Mouse (Mus musculus) gastrocnemius, adult 2 months (tissue): ENCODE data around the gene Brip1. TPM values are rescaled to one million over a fixed set of nuclear protein-coding genes. Genes with fewer than 3 reads are reported as not detected.

ENCODE experiments used
- DNase-seq: peaks from one replicate; pipeline ENCODE4 v3.0.0; 2022
- H3K27ac ChIP-seq: fragments of 200-600 bp; 2 replicates; pipeline ENCODE4 v1.8.1; 2022; ENCODE audit warnings: mild to moderate bottlenecking
- H3K4me3 ChIP-seq: fragments of 200-600 bp; 2 replicates; pipeline ENCODE4 v1.8.1; 2022; ENCODE audit warnings: mild to moderate bottlenecking, moderate library complexity
- CTCF ChIP-seq: fragments of 200-600 bp; IDR thresholded peaks from 2 replicates; pipeline ENCODE4 v1.8.1; 2022; ENCODE audit warnings: antibody characterized with exemption, mild to moderate bottlenecking, moderate library complexity
- intact Hi-C: fragments of 180-260 bp; cut with DNase I; formaldehyde crosslinking; loops from one replicate; pipeline ENCODE4 v1.15.1; 2025
- total RNA-seq, 2 experiments: library from RNA; stranded (reverse); gene quantifications; 2 replicates each; pipeline ENCODE4 v1.2.3; 2021

Brip1 gene
- total RNA-seq, 2 experiments from 2014 or later = 0.03 TPM; not detected in 1

- TF ChIP-seq CTCF = no peak
- intact Hi-C loops = no loop called here
- Histone ChIP-seq H3K27ac (no peak overlapping the region), H3K4me3 (no peak overlapping the region)
- DNase-seq = no peak
Measured at GRCm38 (mm10) chr11:86084522-86084921, 116.5 kb downstream of the Brip1 start.

DNA sequence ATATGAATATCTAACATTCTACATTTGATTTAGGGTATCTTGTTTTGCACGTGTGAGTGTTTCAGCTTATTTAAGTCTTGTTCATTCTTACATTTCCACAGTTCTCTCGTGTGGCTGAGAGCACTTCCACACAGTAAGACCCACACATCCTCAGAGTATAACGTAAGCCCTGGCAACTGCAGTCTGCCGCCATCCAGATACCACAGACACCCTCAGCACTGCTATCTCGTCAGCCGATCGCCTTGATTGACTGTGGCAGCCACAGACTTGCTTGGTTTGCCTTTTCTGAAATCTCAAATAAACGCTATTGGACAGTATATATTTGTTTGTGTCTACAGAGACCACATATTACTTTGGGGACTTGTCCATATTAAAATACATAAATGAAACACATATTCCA lies 123.0 kb downstream of the Brip1 start:
- TF ChIP-seq CTCF = no peak
- Histone ChIP-seq H3K4me3 (no peak overlapping the region), H3K27ac (no peak overlapping the region)
- no peak for DNase-seq
- intact Hi-C loops = no loop called here

- H3K27ac ChIP-seq = no peak overlapping the region
- H3K4me3 ChIP-seq = no peak overlapping the region
- DNase-seq = no peak
- TF ChIP-seq CTCF = no peak
- intact Hi-C loops = no loop called here
Measured at GRCm38 (mm10) chr11:86076966-86077365, 124.0 kb downstream of the Brip1 start.

DNA sequence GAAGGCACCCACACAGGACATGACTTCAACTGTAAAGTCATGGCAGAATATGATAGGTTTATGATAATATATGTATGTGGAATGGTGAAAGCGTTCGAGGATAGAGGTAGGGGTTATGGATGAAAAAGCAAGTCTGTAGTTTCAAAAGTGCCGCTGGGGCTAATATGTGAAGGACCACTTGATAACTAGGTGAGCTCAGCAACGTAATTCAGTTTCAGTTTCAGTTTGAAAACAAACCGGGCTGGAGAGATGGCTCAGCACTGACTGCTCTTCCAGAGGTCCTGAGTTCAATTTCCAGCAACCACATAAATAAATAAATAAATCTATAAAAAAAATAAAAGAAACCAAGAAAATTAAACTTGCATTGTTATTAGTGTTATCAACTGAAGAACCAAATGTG lies 124.6 kb downstream of the Brip1 start:
- TF ChIP-seq CTCF = no peak
- Histone ChIP-seq H3K4me3 (no peak overlapping the region), H3K27ac (no peak overlapping the region)
- DNase-seq = no peak
- intact Hi-C loops = no loop called here

GRCm38 (mm10) chr11:86075371-86075770 lies 125.6 kb downstream of the Brip1 start:
- intact Hi-C loops = no loop called here
- DNase-seq = no peak
- no peak overlapping the region for H3K27ac ChIP-seq
- H3K4me3 ChIP-seq = no peak overlapping the region
- peak; percentile 31 for TF ChIP-seq CTCF

GRCm38 (mm10) chr11:86068651-86069050 lies 132.3 kb downstream of the Brip1 start:
- intact Hi-C loops = loop anchor here (10.0 kb wide), 1 partner anchor 224 kb away; no protein-coding TSS in a partner anchor
- no peak for DNase-seq
- Histone ChIP-seq H3K27ac (no peak overlapping the region), H3K4me3 (no peak overlapping the region)
- no peak for TF ChIP-seq CTCF

DNA sequence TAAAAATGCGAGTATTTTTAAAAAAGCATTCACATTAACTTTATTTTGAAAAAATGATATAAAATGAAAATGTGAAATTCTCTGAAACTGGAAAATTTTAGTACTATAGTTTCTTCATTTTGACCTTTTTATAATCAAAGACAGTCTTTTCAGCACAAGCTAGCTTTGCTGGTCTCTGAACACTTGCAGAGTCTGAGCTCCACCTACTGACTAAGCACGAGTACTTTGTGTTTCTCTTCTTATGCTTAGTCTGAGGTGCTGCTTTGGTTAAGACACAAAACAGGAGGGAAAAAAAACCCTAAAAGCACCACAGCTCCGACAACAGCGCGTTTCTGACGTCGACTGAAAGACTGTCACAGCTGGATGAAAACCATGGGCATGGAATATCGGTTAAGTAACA lies 133.8 kb downstream of the Brip1 start:
- peak; percentile 45 for TF ChIP-seq CTCF
- no peak for DNase-seq
- H3K4me3 ChIP-seq = no peak overlapping the region
- intact Hi-C loops = loop anchor here (10.0 kb wide), 1 partner anchor 222 kb away; no protein-coding TSS in a partner anchor
- H3K27ac ChIP-seq = no peak overlapping the region

DNA sequence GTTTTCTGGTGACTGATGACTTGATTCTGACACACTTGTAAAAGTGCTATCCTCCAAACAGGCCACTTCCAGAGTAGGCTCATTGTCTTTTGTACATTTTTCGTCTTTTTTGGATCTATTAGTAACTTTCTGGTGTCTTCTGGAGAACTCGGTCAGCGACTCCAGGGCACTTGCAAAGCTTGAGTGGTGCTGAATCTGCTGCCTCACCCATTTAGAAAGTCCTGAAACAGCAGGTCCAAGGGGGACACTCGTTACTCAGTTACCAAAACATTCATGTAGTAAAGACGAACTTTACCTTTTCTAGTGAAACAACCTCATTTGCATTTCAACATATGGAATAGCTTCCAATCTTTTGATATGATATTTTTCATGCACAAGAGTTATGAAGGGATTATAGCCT lies 136.1 kb downstream of the Brip1 start:
- TF ChIP-seq CTCF = no peak
- Histone ChIP-seq H3K4me3 (no peak overlapping the region), H3K27ac (no peak overlapping the region)
- intact Hi-C loops = loop anchor here (10.0 kb wide), 1 partner anchor 220 kb away; no protein-coding TSS in a partner anchor
- no peak for DNase-seq

- intact Hi-C loops = loop anchor here (10.0 kb wide), 1 partner anchor 216 kb away; no protein-coding TSS in a partner anchor
- H3K4me3 ChIP-seq = no peak overlapping the region
- DNase-seq = no peak
- no peak overlapping the region for H3K27ac ChIP-seq
- no peak for TF ChIP-seq CTCF
Measured at GRCm38 (mm10) chr11:86061243-86061642, 139.8 kb downstream of the Brip1 start.

DNA sequence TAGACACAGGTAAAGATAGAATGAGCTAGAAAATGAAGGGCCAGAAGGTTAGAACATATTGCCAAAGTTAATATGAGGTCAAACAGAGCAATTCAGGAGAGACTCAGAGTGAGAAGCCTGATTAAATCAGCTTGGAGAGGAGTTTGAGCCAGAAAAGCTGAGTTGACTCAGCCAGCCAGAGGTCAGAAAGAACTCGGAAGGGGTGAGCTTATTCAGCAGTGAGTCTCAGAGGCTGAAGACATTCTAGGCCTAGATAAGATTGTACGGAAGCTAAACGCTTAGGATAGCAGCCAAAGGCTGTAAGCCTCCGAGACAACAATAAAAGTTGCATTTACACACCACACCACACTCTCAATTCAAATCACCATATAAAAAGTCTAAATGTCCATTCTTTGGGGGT lies 141.9 kb downstream of the Brip1 start:
- intact Hi-C loops = no loop called here
- DNase-seq = no peak
- TF ChIP-seq CTCF = no peak
- H3K4me3 ChIP-seq = no peak overlapping the region
- H3K27ac ChIP-seq = no peak overlapping the region

DNA sequence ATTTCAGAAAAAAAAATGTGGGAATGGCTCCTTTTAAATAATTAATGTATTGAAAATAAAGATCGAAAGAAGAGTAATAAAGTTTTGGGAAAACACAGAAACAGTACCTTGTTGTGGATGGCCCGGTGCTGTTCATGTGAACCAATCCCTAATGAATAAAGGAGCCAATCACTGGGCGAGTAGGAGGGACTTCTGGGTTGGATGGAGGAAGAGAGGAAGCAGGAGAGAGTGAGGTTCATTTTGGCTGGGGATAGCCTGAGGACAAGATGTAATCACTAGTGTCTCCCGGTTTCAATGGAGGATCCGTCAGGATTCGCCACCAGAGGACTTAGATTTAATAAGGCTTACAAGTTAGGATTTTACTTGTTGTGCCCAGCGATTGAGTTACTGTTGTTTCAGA lies 145.2 kb downstream of the Brip1 start:
- intact Hi-C loops = no loop called here
- no peak for DNase-seq
- no peak for TF ChIP-seq CTCF

DNA sequence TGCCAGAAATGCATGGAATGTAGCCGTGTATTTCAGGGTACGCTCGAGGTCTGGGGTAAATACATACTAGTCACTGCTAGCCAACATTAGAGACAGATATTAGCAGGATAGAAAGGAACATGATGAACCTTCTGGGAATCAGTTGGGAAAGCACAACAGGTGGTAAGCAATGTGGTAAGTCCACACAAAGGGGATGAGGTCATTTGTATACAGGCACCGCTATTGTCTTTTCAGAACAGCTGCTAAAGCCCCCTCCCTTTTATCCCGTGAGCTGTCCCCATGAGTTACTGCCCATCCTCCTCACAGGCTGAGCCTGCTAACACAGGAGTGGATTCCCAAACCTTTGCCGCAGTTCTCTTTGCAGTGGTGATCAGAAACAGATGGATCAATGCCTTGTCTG lies 149.6 kb downstream of the Brip1 start:
- intact Hi-C loops = no loop called here
- TF ChIP-seq CTCF = no peak
- DNase-seq = no peak
- H3K27ac ChIP-seq = no peak overlapping the region
- H3K4me3 ChIP-seq = no peak overlapping the region

More for the DNA sequence above, 145.2 kb downstream of the Brip1 start:
- no peak overlapping the region for H3K4me3 ChIP-seq
- no peak overlapping the region for H3K27ac ChIP-seq

DNA sequence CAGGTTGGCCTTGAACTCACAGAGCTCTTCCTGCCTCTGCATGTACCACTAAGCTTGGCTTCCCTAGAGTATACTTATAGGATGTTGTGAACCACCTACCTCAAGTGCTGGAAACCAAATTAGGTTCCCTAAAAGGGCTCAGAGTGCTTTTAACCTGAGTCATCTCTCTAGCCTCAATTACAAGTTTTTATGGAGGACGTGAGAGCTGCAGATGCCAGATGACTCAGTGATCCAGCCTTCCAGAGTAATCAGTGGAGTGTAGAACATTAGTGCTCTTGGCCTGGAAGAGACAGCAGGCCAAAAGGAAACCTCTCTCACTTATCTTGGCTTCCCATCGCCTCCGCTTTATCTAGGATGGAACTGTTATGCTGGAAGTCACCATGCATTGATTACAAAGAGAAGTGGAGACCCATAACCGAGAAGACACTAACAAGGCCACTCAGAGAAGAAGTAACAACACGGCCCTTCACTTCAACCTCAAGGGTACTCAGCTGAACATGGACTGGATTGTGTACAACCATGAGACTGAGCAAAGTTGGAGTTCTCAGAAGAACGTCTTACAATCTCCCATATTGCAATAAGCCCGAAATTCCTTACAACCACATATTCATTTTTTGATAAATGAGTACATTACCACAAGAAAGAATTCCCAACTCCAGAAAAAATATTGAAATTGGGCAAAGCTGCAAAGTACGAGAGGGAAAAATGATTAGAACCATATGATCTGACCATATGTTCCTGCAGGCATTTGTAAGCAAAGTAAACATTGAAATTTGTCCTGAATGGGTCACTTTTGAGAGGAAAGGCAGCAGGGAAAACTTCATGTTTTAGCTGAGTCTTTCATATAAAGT lies 150.3 kb downstream of the Brip1 start:
- TF ChIP-seq CTCF = no peak
- DNase-seq = peak; percentile 27
- no peak overlapping the region for H3K4me3 ChIP-seq
- H3K27ac ChIP-seq = no peak overlapping the region
- intact Hi-C loops = no loop called here

- intact Hi-C loops = no loop called here
Measured at GRCm38 (mm10) chr11:86039994-86040393, 161.0 kb downstream of the Brip1 start.

More at GRCm38 (mm10) chr11:86039994-86040393, 161.0 kb downstream of the Brip1 start:
- H3K4me3 ChIP-seq = no peak overlapping the region
- H3K27ac ChIP-seq = no peak overlapping the region
- peak; percentile 11; the same call in 1 of the 2 replicates for TF ChIP-seq CTCF
- no peak for DNase-seq
